Mouse (Mus musculus): ENCODE data around the gene Prkab1. TPM values are rescaled to one million over a fixed set of nuclear protein-coding genes. Genes with fewer than 3 reads are reported as not detected.

Prkab1 gene
- polyA plus RNA-seq, 1 experiment from 2014 or later, result 77.8 TPM

DNA sequence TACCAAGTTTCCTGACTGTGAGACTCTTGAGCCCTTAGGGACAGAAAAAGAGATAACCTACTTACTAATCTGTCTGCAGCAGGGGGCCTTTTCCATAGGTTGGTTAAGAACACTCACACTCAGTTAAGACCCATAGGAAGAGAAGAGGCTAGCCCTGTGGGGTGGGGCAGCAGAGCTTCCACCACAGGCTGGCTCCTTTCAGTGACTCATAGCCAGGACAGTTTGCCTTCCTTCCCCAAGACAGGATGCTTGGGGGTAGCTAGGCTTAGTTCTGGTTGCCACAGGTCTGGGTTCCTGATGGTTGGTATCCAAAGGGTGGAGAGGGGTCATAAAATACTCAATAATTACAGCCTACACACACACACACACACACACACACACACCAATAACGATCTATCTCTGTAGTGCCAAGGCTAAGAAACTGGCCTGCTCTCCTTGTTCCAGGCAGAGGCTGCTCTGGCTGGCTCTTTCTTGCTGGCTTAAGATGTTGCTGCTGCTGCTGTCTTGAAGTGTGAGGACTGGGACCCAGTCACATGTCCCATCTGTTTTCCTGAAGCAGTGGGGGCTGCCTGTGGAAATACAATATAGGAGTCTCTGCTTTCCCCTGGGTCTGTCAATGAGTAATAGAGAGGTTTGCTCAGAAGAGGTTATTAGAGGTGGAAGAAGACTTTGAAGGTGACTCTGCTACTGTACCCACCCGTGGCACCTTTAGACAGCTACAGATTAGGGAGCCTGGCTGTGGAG is 14.3 kb downstream of the Prkab1 start:
- ATAC-seq, result peak; percentile 4; the same call in 1 of the 2 replicates
- Histone ChIP-seq H3K9ac (ENCODE audit: low read depth, low read length) (no peak overlapping the region), H3K9me3 (ENCODE audit: control insufficient read depth) (no peaks in the 10 kb centered on the region), H3K36me3 (ENCODE audit: control insufficient read depth, insufficient read depth) (peaks cover 19% of the 10 kb centered on the region), H3K4me1 (replicated peaks; ENCODE audit: control insufficient read depth, insufficient read depth, low read length) (peaks cover 3% of the 10 kb centered on the region; the same call in 1 of the 2 replicates), H3K27me3 (replicated peaks; ENCODE audit: control insufficient read depth, insufficient read depth, low read length) (no peaks in the 10 kb centered on the region), H3K4me2 (replicated peaks; ENCODE audit: low read depth) (no peak overlapping the region), H3K4me3 (ENCODE audit: low read depth, low read length) (no peak overlapping the region), H3K27ac (ENCODE audit: low read depth, low read length) (peak overlapping the region; percentile 67)
- WGBS, result 36% methylated on average over 2 of the region's 2 CpGs
- TF ChIP-seq CTCF (IDR thresholded peaks at IDR 0.05; ENCODE audit: low read depth), result no peak

DNA sequence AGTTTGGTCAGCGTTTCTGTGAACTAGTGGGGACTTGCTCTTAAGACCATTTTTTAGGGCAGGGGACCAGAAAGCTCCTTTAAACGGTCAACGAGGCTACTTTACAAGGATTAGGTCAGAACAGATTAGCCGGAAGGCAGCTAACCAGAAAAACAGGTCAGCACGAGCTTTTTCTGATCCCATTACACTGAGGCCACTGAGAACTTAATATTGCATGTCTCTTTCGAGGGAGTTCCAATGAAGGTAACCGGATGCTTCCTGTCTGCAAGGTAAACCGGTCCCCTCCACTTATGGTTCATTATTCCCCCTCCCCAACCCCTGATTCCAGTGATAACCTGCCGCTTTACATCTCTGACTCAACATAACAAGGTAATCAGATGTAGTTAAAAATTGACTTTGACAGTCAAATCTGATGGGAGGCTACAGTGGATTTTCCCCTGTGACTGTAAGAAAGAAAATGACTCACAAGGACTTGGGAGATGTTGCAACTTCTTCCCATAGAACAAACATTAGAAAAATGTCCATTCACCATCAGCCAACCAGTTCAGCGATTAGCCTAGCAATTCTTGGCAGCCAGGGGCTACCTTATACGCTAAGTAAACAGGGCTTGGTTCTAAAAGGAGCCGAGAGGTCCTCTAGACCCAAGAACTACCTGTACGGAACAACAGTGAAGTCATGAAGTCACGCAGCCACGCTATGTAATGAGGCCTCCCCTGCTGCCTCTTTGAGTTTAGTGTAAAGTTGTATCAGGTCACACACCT is 15.0 kb downstream of the Prkab1 start:
- H3K4me3 ChIP-seq (ENCODE audit: low read depth, low read length), result no peak overlapping the region
- H3K36me3 ChIP-seq (ENCODE audit: control insufficient read depth, insufficient read depth), result peaks cover 11% of the 10 kb centered on the region
- TF ChIP-seq CTCF (IDR thresholded peaks at IDR 0.05; ENCODE audit: low read depth), result no peak
- H3K4me2 ChIP-seq (replicated peaks; ENCODE audit: low read depth), result no peak overlapping the region
- H3K9me3 ChIP-seq (ENCODE audit: control insufficient read depth), result no peaks in the 10 kb centered on the region
- WGBS, result 42% methylated on average over 15 of the region's 15 CpGs
- peak overlapping the region; percentile 67 for H3K27ac ChIP-seq (ENCODE audit: low read depth, low read length)
- peak; percentile 57 for ATAC-seq
- H3K4me1 ChIP-seq (replicated peaks; ENCODE audit: control insufficient read depth, insufficient read depth, low read length), result peaks cover 1% of the 10 kb centered on the region; the same call in 1 of the 2 replicates
- H3K27me3 ChIP-seq (replicated peaks; ENCODE audit: control insufficient read depth, insufficient read depth, low read length), result no peaks in the 10 kb centered on the region
- H3K9ac ChIP-seq (ENCODE audit: low read depth, low read length), result no peak overlapping the region

DNA sequence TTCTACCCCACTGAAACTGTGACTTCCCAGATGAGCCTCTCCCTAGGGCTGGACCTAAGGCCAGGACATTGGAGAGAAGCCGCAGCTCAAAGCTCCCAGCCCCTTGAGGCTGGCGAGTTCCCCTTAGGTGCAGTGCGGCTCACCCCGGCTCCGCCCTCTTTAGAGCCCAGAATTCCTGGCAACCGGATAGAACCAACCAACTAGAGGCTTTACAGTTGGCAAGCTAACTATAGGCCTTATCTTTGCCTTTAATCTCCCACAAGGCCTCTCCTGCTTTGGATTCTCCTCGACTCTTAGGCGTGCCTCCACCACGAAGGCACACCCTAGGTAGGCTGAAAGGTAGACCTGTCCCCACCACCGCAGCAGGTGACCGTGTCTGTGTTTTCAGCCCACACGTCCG is 16.6 kb downstream of the Prkab1 start:
- no peak overlapping the region for H3K4me3 ChIP-seq (ENCODE audit: low read depth, low read length)
- ATAC-seq, result peak; percentile 69
- H3K9ac ChIP-seq (ENCODE audit: low read depth, low read length), result peak overlapping the region; percentile 17; the same call in 1 of the 2 replicates
- no peaks in the 10 kb centered on the region for H3K27me3 ChIP-seq (replicated peaks; ENCODE audit: control insufficient read depth, insufficient read depth, low read length)
- H3K4me1 ChIP-seq (replicated peaks; ENCODE audit: control insufficient read depth, insufficient read depth, low read length), result no peaks in the 10 kb centered on the region; the same call in 1 of the 2 replicates
- no peaks in the 10 kb centered on the region for H3K9me3 ChIP-seq (ENCODE audit: control insufficient read depth)
- WGBS, result 42% methylated on average over 13 of the region's 13 CpGs
- H3K27ac ChIP-seq (ENCODE audit: low read depth, low read length), result peak overlapping the region; percentile 74
- H3K4me2 ChIP-seq (replicated peaks; ENCODE audit: low read depth), result no peak overlapping the region; the same call in 1 of the 2 replicates
- no peak for TF ChIP-seq CTCF (IDR thresholded peaks at IDR 0.05; ENCODE audit: low read depth)
- no peaks in the 10 kb centered on the region for H3K36me3 ChIP-seq (ENCODE audit: control insufficient read depth, insufficient read depth)

DNA sequence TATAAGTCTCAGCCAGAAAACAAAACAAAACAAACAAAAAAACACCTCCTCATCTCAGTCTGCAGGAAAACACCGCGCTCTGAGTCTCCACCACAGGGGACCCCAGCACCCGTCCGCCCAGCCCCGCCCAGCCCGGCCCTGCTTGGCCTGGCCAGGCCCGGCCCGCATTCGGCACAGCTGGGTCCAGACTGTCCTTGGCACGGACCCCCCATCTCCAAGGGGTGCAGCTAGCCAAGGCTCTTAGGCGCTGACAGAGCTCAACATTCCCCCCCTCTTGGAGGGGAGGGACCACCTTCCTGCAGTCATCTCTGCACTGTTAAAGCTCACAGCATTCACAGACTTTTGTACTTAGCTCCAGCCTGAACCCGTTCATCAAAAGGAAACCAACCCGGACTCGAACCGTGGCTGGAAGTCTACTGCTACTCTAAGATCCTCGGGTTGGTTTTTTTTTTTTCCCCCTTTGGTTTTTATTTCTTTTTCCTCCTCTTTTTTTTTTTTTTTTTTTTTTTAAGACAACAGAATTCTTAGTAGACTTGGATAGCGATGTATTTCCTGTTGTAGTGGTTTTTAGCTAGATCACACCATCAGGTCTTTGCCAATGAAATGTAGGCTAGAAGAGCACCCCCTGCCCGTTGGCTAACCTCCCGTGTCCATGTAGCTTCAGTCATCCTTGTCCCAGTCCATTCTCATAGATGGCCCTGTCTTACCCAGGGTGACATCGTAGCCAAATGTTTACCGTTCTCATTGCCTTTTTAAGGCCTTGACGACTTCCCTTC is 17.8 kb downstream of the Prkab1 start:
- Histone ChIP-seq H3K36me3 (ENCODE audit: control insufficient read depth, insufficient read depth) (no peaks in the 10 kb centered on the region), H3K4me1 (replicated peaks; ENCODE audit: control insufficient read depth, insufficient read depth, low read length) (no peaks in the 10 kb centered on the region; the same call in 1 of the 2 replicates), H3K27me3 (replicated peaks; ENCODE audit: control insufficient read depth, insufficient read depth, low read length) (no peaks in the 10 kb centered on the region), H3K4me2 (replicated peaks; ENCODE audit: low read depth) (no peak overlapping the region), H3K27ac (ENCODE audit: low read depth, low read length) (no peak overlapping the region), H3K9me3 (ENCODE audit: control insufficient read depth) (no peaks in the 10 kb centered on the region), H3K9ac (ENCODE audit: low read depth, low read length) (no peak overlapping the region), H3K4me3 (ENCODE audit: low read depth, low read length) (no peak overlapping the region)
- 74% methylated on average over 22 of the region's 22 CpGs for WGBS
- no peak for ATAC-seq
- no peak for TF ChIP-seq CTCF (IDR thresholded peaks at IDR 0.05; ENCODE audit: low read depth)

DNA sequence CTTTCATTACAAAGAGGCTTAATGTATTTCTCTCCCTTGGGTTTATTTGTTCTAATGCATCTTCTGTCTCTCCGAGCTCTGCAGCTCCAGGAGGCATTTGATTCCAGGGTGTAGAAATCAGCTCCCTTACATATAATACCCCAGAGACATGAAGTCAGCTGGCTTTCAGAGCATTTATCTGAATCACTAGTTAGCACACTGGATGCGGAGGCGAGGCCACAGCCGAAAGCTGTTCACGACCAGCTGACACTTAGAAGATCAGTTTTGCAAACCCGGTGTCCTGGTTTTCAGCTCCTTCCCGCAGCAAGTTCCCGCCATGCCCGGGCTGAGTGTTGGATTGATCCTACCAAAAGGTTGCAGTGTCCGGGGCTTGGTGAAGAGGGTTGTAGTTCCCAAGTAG is 20.0 kb downstream of the Prkab1 start:
- no peak overlapping the region for H3K4me3 ChIP-seq (ENCODE audit: low read depth, low read length)
- no peak overlapping the region for H3K27ac ChIP-seq (ENCODE audit: low read depth, low read length)
- TF ChIP-seq CTCF (IDR thresholded peaks at IDR 0.05; ENCODE audit: low read depth), result no peak
- H3K4me2 ChIP-seq (replicated peaks; ENCODE audit: low read depth), result no peak overlapping the region
- no peaks in the 10 kb centered on the region for H3K27me3 ChIP-seq (replicated peaks; ENCODE audit: control insufficient read depth, insufficient read depth, low read length)
- no peak for ATAC-seq
- H3K4me1 ChIP-seq (replicated peaks; ENCODE audit: control insufficient read depth, insufficient read depth, low read length), result no peaks in the 10 kb centered on the region
- no peak overlapping the region for H3K9ac ChIP-seq (ENCODE audit: low read depth, low read length)
- WGBS, result 92% methylated on average over 10 of the region's 10 CpGs
- no peaks in the 10 kb centered on the region for H3K9me3 ChIP-seq (ENCODE audit: control insufficient read depth)
- H3K36me3 ChIP-seq (ENCODE audit: control insufficient read depth, insufficient read depth), result peaks cover under 1% of the 10 kb centered on the region

DNA sequence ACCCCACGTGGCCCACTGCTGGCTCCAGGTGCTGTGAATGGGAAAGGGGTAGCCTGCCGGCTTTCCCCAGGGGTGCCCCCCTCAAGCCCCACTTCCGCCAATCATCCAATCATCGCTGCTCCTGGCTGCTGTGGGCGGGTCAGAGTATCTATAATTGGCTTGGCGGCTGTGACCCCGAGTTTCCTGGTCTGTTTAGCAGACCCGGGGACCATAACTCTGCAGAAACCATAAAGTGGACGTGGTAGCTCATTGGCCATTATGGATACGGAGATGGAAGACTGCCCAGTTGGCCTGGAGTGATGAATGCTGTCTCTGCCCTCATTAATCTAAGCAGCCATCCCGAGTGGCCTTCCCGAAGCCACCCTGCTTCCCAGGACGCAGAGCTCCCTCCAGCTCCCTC is 20.5 kb downstream of the Prkab1 start:
- Histone ChIP-seq H3K27ac (ENCODE audit: low read depth, low read length) (no peak overlapping the region), H3K4me2 (replicated peaks; ENCODE audit: low read depth) (no peak overlapping the region), H3K4me3 (ENCODE audit: low read depth, low read length) (no peak overlapping the region), H3K4me1 (replicated peaks; ENCODE audit: control insufficient read depth, insufficient read depth, low read length) (no peaks in the 10 kb centered on the region), H3K9me3 (ENCODE audit: control insufficient read depth) (no peaks in the 10 kb centered on the region), H3K9ac (ENCODE audit: low read depth, low read length) (no peak overlapping the region), H3K36me3 (ENCODE audit: control insufficient read depth, insufficient read depth) (peaks cover 5% of the 10 kb centered on the region), H3K27me3 (replicated peaks; ENCODE audit: control insufficient read depth, insufficient read depth, low read length) (no peaks in the 10 kb centered on the region)
- ATAC-seq, result no peak
- 58% methylated on average over 13 of the region's 13 CpGs for WGBS
- no peak for TF ChIP-seq CTCF (IDR thresholded peaks at IDR 0.05; ENCODE audit: low read depth)
